Mouse (Mus musculus) layer of hippocampus, adult 2 months (tissue): ENCODE data around the gene Simc1. TPM values are rescaled to one million over a fixed set of nuclear protein-coding genes. Genes with fewer than 3 reads are reported as not detected.

Experiments used
- DNase-seq, 2 experiments: peaks; one replicate each; pipeline ENCODE4 v3.0.0; 2022; ENCODE audit warnings: low spot score in 2 of 2
- H3K27ac ChIP-seq: fragments of 200-600 bp; 2 replicates; pipeline ENCODE4 v1.8.1; 2022
- H3K4me3 ChIP-seq: fragments of 200-600 bp; 2 replicates; pipeline ENCODE4 v1.8.1; 2022; ENCODE audit warnings: mild to moderate bottlenecking
- CTCF ChIP-seq: fragments of 200-600 bp; conservative IDR thresholded peaks from 2 replicates; pipeline ENCODE4 v1.8.1; 2022; ENCODE audit warnings: antibody characterized with exemption, mild to moderate bottlenecking, moderate library complexity
- total RNA-seq, 2 experiments: library from RNA; stranded (reverse); gene quantifications; 2 replicates each; pipeline ENCODE4 v1.2.3; 2021

The Simc1 gene
- total RNA-seq, 2 experiments from 2014 or later = 14.8 to 19.1 TPM

DNA sequence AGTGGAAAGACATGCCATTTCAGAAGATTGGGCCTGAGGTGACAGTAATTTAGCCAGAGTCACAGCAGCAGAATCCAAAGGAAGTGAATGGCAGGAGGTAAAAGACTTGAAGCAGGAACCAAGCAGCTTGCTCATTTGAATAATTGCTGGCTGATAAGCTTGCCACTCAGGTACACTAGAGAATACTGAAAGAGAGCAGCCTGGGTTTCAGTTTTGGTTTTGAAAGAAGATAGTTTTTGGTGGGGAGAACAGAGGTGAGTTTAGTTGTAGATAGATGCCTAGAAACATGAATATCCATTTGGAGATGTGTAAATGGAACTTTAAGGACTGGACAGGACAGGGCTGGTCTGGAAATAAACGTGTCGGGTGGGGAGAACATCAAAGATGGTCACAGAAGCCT is 2.2 kb upstream of the Simc1 start:
- H3K4me3 ChIP-seq = no peak overlapping the region
- no peak for DNase-seq
- no peak overlapping the region for H3K27ac ChIP-seq
- no peak for TF ChIP-seq CTCF

DNA sequence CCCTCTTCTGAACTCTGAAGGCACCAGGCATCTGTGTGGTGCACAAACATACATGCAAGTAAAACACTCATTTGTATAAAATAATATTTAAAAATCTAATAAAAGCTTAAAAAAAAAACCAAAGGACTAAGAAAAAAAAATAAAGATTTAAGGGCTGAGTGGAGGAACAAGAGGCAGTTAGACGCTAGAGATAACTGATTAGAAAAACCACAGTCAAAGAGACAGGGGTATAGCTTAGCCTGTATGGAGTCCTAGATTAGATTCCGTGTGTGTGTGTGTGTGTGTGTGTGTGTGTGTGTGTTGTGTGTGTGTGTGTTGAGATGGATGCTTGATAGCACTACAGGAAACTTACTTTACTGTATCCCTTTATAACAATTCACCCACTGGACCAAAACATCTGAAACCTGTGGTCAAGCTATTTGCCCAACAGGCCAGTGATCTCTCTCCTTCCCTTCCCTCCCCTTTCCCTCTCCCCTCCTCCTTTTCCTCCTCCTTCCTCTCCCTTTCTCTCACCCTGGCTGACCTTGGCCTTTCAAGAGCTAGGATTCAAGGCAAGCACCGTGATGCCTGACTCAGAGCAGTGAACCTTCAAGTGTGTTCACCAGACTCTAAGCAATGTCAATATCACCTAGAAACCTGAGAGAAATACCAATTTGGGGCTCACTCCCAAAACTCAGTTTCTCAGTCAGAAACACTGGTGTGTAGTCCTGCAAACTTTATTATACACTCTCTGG is 1.5 kb upstream of the Simc1 start:
- no peak for TF ChIP-seq CTCF
- no peak overlapping the region for H3K4me3 ChIP-seq
- no peak for DNase-seq
- no peak overlapping the region for H3K27ac ChIP-seq

DNA sequence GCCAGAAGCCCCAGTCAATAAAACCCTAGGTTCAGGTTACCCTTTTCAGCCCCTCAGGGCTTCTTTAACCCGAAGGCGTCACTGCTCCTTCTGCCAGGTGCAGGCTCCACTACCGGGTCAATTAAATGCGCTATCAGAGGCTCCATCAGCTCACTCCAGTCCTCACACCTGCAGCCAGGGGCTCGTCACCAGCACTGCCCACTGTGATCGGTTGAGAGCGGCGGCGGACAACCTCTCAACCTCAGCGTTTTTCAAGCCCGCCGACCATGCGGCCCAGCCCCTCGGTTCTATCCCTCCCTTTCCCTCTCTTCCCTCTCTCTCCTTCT is 338 bp upstream of the Simc1 start:
- DNase-seq = no peak
- no peak overlapping the region for H3K27ac ChIP-seq
- peak overlapping the region; percentile 89 for H3K4me3 ChIP-seq
- TF ChIP-seq CTCF = no peak

DNA sequence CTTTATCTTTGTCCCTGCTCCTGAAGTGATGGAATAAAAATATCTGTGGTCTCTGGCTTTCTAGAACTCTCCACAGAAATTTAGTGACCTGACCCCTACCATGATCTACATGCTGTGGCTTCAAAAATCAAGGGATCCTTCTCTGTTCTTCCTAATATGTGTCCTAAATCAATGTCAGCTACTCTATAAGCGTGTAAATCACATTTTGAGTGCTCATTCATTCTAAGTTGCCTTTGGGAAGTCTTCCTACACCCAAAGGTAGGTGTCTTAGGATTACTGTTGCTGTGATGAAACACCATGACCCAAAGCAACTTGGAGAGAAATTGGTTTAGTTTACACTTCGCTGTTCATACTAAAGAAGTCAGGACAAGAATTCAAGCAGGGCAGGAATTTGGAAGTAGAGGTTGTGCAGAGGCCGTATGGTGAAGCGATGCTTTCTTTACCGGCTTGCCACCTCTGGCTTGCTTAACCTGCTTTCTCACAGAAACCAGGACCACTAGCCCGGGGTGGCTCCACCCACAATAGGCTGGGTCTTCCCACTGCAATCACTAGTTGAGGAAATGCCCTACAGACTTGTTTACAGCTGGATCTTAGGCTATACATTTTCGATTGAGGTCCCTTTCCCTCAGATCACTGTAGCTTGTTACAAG is 1.2 kb downstream of the Simc1 start:
- H3K4me3 ChIP-seq = peak overlapping the region; percentile 89
- no peak for DNase-seq
- H3K27ac ChIP-seq = peak overlapping the region; percentile 88
- no peak for TF ChIP-seq CTCF

DNA sequence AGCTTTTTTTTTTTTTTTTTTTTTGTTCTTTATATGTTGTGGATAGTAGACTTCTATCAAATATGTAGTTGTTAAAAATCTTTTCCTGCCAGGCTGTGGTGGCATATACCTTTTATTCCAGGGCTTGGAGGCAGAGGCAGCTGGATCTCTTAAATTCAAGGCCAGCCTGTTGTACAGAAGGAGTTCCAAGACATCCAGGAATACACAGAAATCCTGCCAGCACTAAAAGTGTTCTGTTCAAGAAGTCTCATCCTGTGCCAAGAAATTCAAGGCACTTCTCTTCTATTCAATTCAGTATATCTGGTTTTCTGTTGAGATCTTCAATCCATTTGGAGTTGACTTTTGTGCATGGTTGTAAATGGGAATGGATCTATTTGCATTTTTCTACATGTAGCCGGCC is 2.3 kb downstream of the Simc1 start:
- no peak for DNase-seq
- no peak for TF ChIP-seq CTCF
- Histone ChIP-seq H3K27ac (no peak overlapping the region), H3K4me3 (no peak overlapping the region)

DNA sequence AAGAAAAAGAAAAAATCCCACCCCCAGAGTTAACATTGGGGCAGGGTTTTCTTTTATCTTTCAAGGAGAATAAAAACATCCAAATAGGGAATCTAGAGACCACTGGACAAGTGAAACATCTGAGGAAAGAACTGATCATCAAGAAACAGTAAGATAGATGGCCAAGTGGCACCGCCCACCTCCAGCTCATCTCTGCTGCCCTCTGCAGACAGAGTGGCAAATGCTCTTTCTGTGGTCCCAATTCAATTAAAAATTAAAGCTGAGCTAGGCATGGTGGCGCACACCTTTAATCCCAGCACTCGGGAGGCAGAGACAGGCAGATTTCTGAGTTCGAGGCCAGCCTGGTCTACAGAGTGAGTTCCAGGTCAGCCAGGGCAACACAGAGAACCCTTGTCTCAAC is 16.6 kb downstream of the Simc1 start:
- no peak overlapping the region for H3K4me3 ChIP-seq
- H3K27ac ChIP-seq = no peak overlapping the region
- TF ChIP-seq CTCF = peak; percentile 66
- DNase-seq = no peak

DNA sequence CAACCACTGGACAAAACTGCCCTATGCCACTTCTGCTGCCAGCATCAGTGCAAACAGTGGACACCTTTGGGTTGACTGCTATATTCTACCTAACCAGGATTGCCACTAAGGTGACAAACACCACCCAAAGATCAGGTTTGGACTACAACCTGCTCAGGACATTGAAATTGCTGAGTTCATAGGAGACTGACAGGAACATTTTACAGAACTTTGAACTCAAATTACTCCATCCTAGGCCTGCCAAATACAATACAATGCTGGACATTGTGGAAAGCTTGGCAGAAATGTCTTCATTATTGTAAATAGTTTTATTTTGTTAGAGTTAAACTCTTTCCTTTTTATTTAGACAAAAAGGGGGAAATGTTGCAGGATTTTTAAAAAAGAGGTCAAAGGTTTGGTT is 17.6 kb downstream of the Simc1 start:
- Histone ChIP-seq H3K4me3 (no peak overlapping the region), H3K27ac (no peak overlapping the region)
- no peak for DNase-seq
- TF ChIP-seq CTCF = no peak

DNA sequence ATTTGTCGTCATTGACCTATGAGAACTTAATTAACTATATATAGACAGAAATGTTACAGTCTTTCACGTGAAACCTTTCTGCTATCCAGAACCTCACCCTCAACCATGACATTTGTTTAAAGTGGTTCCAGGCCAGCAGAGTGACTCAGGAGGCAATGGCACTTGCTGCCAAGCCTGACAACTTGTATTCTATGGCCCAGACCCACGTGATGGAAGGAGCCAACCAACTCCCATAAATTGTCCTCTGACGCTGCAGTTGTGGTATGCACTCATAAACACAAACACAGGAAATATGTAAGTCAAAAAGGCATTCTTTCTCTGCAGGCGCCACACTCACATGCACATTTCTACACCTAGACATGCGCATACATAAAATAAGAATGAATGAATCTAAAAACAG is 23.6 kb downstream of the Simc1 start:
- no peak for DNase-seq
- H3K4me3 ChIP-seq = no peak overlapping the region
- no peak overlapping the region for H3K27ac ChIP-seq
- no peak for TF ChIP-seq CTCF

DNA sequence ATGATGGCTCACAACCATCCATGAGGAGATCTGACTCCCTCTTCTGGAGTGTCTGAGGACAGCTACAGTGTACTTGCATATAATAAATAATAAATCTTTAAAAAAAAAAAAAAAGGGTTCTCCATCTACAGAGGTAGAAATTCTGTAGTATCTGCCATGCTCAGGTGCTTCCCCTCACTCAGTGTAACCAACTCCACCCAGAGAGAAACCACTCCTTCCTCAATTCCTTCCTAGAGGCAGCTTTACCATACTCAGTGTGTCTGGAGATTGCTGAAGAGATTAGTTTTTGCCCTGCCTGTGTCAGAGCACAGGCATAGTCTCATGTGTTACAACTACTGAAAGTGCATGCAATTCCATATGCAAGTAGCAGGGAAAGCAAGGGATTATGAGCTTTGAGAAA is 28.6 kb downstream of the Simc1 start:
- TF ChIP-seq CTCF = no peak
- no peak for DNase-seq
- H3K27ac ChIP-seq = no peak overlapping the region
- H3K4me3 ChIP-seq = no peak overlapping the region

DNA sequence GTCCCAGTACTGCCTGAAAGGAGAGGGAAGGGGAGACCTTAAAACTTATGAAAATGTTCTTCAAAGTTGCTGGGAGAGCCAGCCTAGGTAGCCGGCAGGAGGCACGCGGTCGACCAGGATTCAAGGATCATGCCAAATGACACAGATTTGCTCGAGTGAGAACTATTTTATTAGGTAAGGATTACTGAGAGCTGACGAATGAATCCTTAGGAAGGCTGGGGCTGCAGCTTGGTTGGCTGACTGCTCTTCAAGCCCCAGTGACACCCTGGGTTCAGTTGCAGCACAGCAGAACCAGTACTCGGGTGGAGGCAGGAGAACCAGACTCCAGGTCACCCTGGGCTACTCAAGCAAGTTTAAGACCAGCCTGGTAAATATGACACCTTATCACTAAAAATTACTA is 44.5 kb downstream of the Simc1 start:
- Histone ChIP-seq H3K27ac (no peak overlapping the region), H3K4me3 (no peak overlapping the region)
- no peak for DNase-seq
- no peak for TF ChIP-seq CTCF

DNA sequence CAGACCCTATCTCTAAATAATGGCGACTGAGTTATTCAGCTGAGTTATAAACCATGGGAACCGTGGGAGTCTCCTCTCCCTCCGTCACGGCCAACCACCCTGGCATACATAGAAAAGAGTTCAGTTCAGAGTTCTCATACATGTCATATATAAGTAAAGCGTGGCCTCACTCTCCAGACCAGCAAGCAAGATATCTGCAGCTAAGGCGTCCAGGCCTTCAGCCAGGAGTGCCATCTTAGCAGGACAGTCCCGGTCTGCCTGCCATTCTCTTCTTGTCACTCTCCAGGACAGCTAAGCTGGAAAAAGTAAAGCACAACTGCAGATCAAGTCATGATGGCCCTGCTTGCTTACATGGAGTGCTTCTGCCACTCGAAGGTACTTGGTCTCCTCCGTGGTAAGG is 52.6 kb downstream of the Simc1 start:
- no peak overlapping the region for H3K4me3 ChIP-seq
- H3K27ac ChIP-seq = 0 out of 2 replicates have a peak overlapping the region, but pooled peaks have one; percentile 43
- no peak for TF ChIP-seq CTCF
- no peak for DNase-seq

DNA sequence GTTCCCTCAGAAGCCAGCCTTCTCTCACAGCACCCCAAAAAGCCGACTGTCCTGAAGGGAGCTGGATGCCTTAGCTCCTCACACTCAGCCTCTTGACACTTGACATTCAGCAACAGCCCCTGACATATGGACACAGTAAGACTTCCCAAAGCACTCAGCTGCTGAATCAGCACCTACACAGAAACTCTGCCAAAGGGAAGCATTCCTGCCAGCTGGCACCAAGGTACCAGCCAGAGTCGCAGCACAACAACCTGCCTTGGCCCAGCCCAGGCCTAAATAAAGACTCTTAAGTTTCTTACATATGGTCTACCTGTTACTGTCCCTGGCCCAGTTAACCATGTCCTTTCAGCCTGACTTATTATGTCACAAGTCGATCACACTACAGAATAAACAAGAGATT is 53.2 kb downstream of the Simc1 start:
- Histone ChIP-seq H3K27ac (peak overlapping the region; percentile 43; the same call in 1 of the 2 replicates), H3K4me3 (no peak overlapping the region)
- no peak for TF ChIP-seq CTCF
- peak in 1 of 2 experiments; percentile 36 for DNase-seq

DNA sequence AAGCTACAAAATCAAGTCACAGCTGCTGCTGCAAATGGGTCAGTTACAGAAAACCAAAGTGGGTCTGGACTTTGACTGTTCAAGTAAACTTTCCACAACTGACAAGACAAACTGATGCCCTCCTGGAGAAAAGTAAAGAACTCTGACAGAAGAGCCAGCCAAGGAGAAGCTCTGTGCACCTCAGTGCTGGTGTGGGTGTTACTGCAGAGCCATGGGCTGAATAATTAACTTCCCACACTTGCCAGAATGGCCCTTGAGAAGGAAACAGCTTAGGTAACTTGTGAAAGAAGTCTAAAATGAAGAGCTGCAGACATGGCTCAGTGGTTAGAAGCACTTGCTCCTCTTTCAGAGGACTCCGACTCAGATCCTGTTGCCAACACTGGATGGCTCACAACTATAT is 54.1 kb downstream of the Simc1 start:
- Histone ChIP-seq H3K4me3 (no peak overlapping the region), H3K27ac (no peak overlapping the region; the same call in 1 of the 2 replicates)
- no peak for TF ChIP-seq CTCF
- DNase-seq = no peak

DNA sequence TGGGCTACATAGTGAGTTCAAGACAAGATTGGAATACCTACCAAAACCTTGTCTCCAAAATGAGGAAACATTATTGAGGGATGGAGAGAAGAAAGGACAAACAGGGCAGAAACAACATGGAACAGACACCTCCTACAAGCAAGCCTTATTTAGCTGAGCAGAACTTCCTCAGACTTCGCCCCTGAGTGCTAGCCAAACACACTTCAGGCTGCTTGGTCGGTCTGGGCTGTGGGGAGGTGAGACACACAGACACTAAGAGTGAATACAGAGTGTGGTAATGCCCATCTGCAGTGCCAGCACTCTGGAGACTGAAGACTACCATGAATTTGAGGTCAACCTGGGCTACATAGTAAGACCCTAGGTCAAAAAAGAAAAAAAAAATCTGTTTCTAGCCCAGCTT is 56.1 kb downstream of the Simc1 start:
- no peak for DNase-seq
- Histone ChIP-seq H3K4me3 (no peak overlapping the region), H3K27ac (no peak overlapping the region; the same call in 1 of the 2 replicates)
- no peak for TF ChIP-seq CTCF
